Mouse (Mus musculus) lung, adult 2 months (tissue): ENCODE data around the gene Noxo1.
"Not testable (repeated sequence)": the region's sequence is repeated elsewhere in the genome, so short reads cannot be mapped to it uniquely, and the experiment has no call there.

Source experiments
- CTCF ChIP-seq: fragments of 200-500 bp; IDR thresholded peaks from 2 replicates; pipeline ENCODE4 v1.5.1; 2011; ENCODE audit warnings: mild to moderate bottlenecking, low read length, control low read depth; ENCODE audit not compliant: insufficient read depth
- POLR2A ChIP-seq: fragments of 200-500 bp; IDR thresholded peaks from 2 replicates; pipeline ENCODE4 v1.6.1; 2011; ENCODE audit warnings: low read depth, mild to moderate bottlenecking, control low read depth, low read length, borderline replicate concordance; ENCODE audit errors: extremely low read depth

DNA sequence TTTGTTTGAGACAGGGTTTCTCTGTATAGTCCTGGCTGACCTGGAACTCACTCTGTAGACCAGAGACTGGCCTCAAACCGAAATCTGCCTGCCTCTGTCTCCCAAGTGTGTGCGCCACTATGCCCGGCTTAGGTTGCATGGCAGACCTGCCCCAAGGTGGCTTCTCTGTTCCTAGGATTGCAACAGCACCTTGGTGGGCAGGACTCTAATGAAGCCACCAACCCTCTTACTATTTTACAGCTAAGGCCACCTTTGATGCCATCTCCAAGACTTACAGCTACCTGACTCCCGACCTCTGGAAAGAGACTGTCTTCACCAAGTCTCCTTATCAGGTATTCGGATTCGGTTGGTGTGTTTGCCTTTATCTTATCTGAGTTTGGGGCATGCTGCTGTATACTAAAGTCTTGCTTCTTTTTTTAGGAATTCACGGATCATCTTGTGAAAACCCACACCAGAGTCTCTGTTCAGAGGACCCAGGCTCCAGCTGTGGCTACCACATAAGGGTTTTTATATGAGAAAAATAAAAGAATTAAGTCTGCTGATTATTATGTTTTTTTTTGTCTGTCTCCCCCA, 25.4 kb downstream of the Noxo1 start:
- TF ChIP-seq CTCF, POLR2A: not testable (repeated sequence)
